Mouse (Mus musculus) thymus, adult 18-20 months (tissue): Measurements from ENCODE around the gene Tbcel.

Experiments
- DNase-seq, 2 experiments: peaks; one replicate each; pipeline ENCODE4 v3.0.0; 2022; ENCODE audit warnings: mixed read lengths in 2 of 2

Gene Tbcel

GRCm38 (mm10) chr9:42507709-42508108 lies at the start of gene Tbcel:
Gene Tbcel, minus strand, starts transcription at chr9:42507809.
- DNase-seq: no peak

DNA sequence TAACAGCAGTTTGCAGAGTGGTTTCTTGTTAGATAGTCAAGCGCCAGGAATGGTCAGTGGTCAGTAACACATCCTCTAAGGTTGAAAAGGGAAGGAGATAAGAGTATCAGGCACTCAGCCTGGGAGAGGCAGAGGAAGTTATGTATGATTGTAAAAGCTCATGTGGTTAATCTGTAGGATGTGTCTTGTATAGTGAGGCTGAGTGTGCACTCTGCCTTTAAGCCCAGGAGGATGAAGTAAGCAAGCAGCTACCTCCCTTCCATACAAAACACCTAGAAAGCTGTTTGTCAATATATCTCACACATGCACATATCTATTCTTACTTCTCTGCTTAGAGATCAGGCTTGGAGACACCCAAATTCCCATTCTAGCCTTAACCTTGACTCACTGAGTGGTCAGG lies 47.6 kb upstream of the Tbcel start:
- DNase-seq: no peak

DNA sequence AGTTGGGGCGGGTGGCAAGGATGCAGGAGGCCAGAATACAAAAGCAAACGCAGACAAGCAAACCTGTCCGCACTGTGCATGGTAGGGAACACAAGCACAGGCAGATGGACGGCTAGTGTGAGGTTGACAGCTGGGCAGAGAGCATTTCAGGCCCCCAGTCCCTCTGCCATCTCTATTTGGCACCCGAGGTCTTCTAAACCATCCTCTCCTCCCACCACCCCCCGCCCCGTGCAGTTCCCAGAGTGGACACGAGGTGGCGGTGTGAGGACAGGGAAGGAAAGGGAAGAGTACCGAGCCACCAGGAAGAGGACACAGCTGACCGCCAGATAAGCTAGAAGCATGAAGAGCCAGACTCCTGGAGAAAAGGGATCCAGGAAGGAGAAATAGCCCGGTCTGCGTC lies 42.5 kb upstream of the Tbcel start:
- peak; percentile 28 to 37 for DNase-seq

- DNase-seq: no peak
These were observed 41.4 kb upstream of the Tbcel start for GRCm38 (mm10) chr9:42548981-42549380.

DNA sequence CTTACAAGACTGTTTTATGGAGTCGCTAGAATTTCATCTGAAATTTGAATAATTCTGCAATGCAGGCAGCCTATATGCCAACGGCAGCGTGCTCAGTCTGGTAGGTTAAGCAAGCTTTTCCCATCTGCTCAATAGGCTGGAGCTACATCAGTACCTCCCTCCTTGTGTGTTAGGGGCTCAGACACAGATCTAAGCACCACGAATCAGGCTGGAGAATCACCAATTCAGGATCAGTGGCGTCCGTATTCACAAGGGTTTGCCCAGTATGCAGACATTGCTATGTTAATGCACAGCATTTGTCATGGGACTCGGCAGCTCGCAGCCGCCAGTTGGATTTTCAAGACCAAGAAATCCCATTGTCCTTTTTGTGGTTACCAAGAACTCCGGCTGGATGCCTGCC lies 36.9 kb upstream of the Tbcel start:
- no peak for DNase-seq

DNA sequence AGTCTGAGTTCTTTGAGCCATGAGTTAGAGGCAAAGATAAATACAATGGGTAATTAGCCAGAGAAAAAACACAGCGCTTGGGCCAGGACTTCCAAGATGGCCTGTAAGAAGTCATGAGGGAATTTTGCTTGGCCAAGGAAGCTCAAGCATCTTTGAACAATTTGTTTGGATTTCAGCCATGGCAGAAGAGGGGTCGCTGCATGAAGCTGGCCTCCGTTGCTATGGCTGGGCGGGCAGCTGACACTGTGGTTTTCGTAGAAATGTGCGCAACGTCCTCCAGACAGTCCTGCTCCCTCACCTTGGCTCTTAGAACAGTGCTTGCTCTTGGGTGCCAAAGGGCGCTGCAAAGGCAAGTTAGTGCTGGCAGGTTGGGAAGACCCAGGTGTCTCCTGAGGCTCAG lies 25.9 kb upstream of the Tbcel start:
- no peak for DNase-seq

- no peak for DNase-seq
These were observed 25.4 kb upstream of the Tbcel start for GRCm38 (mm10) chr9:42533041-42533440.

DNA sequence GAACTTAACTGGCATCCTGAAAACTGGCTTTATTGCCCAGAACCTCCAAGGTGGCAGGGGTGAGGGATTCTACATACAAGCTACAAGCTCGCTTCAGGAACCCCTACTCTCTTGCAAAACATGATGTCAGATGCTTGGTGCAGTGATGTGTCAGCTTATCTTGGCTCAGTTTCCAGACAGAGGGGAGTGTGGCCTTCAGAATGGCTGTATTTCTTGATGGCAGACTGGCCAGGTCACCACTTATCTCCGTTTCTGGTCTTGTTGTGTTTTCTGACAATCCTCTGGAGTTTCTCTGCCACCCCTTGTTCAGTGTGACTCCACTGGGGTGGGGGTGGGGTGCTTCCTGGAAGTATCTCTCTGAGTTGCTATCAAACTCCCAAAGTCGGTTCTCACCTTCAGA lies 24.3 kb upstream of the Tbcel start:
- no peak for DNase-seq

DNA sequence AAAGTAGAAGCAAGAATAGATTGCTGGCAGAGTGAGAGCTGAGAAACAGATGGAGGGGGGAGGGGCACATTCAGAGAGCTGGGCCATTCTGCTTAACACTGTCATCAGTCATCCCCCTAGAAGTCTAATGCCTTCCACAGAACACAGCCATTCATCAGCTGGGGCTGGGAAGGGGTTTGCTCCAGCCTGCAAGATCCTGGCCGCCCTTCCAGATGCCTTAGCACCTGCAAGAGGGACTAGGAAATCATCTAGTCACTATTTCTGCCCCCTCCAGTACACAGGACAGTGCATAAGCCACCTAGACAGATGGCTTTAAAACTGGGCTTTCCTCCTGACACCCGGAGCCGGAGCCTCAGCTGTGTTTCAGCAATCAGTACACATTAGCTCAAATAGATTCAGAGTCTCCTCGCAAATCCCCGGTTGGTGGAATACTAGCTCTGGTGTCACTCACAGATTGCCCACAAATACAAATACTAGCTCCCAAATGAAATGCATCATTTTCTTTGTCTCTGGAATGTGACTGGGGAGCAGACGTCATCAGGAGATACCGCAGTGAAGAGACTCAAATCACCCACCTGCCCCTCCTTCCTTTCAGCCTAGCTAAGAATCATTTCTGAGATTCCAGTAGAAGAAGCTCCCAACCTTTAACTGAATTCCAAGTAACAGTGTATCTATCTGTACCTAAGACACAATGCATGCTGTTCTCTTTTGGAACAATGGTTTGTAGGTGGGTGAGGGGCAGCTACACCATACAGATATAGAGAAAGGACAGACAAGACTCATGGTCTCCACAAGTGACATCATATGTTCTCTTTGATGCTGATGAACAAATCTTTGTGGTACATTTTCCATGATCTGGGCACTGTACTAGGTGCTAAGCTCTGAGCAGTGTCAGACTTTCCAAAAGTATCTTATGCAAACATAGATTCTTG lies 22.9 kb upstream of the Tbcel start:
- no peak for DNase-seq

- peak; percentile 34 to 49 for DNase-seq
These were observed 13.0 kb upstream of the Tbcel start for GRCm38 (mm10) chr9:42520587-42521084.

GRCm38 (mm10) chr9:42518163-42518562 lies 10.6 kb upstream of the Tbcel start:
- DNase-seq: no peak

DNA sequence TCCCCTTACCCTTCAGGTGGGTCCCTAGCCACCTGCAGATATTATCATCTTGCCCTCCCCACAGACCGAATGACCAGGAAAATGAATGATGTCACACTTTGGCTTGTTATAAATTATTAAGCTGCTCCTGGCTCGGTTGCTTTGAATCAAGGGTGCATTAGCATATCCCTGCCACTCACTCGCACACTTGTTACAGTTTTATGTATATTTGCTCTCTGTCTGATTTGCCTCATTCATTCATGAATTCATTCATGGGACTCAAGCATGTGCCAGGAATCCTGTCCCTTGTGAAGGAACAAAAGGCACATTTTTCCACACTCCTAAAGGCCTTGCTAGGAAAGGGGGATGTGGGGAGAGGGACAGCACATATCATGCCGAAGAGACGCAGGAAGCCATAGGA lies 5.5 kb upstream of the Tbcel start:
- no peak for DNase-seq

DNA sequence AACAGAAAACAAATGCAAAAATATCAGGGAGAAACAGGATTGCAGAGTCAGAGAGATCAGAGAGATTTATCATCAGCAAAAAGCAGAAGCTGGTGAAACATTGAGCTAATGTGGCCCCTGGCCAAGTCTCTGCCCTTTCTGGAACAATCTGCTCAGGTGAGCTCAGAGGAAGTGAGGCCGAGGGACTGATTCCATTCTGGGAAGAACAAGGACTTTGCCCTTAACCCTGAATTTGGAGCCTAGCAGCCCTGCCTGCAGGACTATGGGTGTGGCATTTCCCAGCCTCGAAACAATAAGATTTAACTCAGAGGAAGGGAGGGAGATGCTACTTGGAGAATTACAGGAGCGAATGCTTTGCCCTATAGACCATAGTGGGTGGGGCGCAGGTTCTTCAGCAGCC lies 4.7 kb upstream of the Tbcel start:
- no peak for DNase-seq

DNA sequence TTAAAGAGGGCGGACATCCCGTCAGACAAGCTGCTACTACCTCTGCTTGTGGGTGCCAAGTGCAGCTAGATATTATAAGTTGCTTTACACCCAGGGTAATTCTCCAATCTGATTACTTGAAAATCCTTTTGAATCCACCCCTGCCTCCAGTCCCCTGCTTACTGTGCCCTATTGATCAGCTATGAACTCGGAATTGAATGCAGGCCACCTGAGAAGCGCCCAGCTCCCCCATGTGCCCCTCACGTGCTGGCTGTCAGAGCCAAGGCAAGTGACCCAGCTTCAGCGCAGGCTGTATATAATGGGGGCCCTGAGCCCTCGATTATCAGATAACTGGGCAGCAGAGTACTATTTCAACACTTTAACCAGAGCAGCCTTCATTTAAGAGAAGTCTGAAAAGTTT lies 626 bp upstream of the Tbcel start:
- no peak for DNase-seq

- no peak for DNase-seq
These were observed 587 bp downstream of the Tbcel start for GRCm38 (mm10) chr9:42507022-42507421.

DNA sequence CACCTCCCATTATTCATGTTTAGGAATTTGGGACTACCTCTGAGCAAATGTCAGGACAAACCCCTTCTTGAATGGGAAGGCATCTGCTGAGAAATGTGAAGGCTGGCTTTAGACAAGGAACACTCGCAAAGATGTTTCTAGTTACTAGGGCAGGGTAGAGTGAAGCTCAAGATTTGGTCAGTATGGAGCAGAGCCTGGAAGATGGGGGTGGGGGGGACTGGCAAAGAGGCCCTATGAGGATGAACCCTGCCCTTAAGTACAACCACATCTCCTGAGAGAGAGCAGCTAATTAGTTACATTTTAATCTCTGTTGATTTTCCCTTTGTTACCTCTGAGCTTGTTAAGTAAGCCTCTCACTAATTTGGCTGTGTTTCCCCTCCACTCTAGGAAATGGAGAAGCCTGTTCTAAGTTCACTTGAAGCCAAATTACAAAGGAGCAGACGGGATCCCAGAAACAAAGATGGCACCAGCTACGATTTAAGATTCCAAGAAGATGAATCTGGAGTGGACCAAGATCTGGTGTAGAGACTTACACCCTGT lies 2.6 kb downstream of the Tbcel start:
- no peak for DNase-seq

- no peak for DNase-seq
These were observed 3.0 kb downstream of the Tbcel start for GRCm38 (mm10) chr9:42504559-42504958.

GRCm38 (mm10) chr9:42503709-42504108 lies 3.9 kb downstream of the Tbcel start:
- DNase-seq: no peak

GRCm38 (mm10) chr9:42496296-42496695 lies 11.3 kb downstream of the Tbcel start:
- no peak for DNase-seq

DNA sequence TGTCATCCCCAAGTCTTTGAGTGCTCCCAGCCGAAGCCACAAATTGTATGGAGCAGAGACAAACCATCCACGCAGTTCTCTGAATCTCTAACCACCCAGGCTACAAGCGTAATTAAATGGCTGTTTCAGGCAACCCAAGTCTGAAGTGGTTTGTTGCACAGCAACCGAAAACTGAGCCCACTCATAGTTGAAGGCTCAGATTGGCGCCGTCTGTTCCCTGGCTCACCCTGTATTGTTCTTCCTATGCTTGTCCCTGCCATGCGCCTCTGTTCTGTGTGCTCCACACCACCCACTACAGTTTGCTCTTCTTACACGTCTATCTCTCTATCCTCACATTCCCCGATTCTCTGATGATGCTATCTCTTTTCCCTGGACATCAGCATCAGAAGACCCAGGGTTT lies 15.8 kb downstream of the Tbcel start:
- DNase-seq: no peak

DNA sequence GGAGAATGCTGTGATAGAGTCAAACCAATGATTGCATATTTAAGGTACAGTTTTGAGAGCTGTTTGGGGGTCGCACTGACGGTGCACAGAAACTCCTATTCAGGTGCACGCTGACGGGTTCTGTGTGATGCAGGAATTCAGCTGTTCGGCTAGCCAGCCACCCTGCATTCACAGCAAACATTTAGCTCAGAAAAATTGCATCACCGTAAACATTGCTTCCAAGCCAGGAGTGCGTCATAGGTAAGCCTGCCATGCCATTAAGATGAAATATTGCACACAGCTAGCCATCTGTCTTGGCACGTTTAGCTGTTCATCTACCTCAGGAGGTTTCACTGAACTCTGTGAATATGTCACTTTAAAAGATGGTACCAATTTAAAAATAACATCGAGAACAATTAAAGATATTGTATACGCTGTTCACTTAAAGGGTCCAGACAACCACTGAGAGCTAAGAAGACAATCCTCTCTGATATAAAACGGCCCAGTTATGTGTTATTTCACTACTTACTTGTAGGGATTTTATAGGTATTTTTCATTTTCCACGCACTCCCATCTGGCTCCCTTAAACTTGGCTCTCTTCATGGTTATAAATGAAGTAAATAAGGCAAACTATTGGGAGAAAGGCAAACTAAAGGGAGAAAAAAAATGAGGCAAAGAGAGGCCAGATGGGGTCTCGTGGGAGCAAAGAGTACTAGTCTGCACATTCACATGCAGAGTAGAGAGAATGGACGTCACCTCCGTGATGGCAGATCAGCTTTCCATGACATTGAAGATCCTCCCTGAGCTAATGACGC lies 16.8 kb downstream of the Tbcel start:
- DNase-seq: no peak

DNA sequence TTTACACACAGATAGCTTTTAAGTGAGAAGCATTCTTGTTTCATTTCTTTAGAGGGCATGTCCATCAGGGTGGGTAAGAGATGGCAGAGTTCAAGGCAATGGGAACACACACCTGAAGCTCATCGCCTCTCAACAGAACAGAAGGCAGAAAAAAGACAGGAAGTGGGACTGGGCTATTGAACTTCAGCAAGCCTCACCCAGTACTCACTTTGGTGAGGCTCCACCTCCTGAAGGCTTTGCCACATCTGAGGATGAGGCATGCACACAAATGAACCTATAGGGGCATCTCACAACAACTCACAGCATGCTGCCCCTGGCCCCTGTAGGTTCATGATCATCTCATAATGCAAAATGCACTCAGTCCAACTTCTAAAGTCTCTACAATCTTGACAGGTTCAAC lies 19.5 kb downstream of the Tbcel start:
- peak; percentile 42 to 75 for DNase-seq

- no peak for DNase-seq
These were observed 20.7 kb downstream of the Tbcel start for GRCm38 (mm10) chr9:42486913-42487312.

- no peak for DNase-seq
These were observed 22.9 kb downstream of the Tbcel start for GRCm38 (mm10) chr9:42484667-42485066.
